Mouse (Mus musculus) ES-CJ7 (cell line): ENCODE measurements around the gene Stpg3.

Experiments used
- DNase-seq: peaks from one replicate; pipeline ENCODE4 v3.0.0; 2011; ENCODE audit warnings: low read depth, low spot score

Stpg3 gene

GRCm38 (mm10) chr2:25180478-25180903 is 33.9 kb downstream of the Stpg3 start, which contains the start of gene Nrarp:
Gene Nrarp (plus strand): TSS chr2:25180758.
- DNase-seq, result peak; percentile 96

- DNase-seq, result no peak
Observed at GRCm38 (mm10) chr2:25179566-25180217, 34.7 kb downstream of the Stpg3 start.

- DNase-seq, result no peak
Observed at GRCm38 (mm10) chr2:25178285-25178972, 36.0 kb downstream of the Stpg3 start.

GRCm38 (mm10) chr2:25177685-25178084 is 36.8 kb downstream of the Stpg3 start:
- no peak for DNase-seq

- no peak for DNase-seq
Observed at GRCm38 (mm10) chr2:25177076-25177475, 37.4 kb downstream of the Stpg3 start.

GRCm38 (mm10) chr2:25176573-25176972 is 37.9 kb downstream of the Stpg3 start:
- no peak for DNase-seq

GRCm38 (mm10) chr2:25175690-25176078 is 38.8 kb downstream of the Stpg3 start:
- DNase-seq, result no peak

- DNase-seq, result no peak
Observed at GRCm38 (mm10) chr2:25174866-25175689, 39.4 kb downstream of the Stpg3 start.

- DNase-seq, result no peak
Observed at GRCm38 (mm10) chr2:25173821-25174220, 40.6 kb downstream of the Stpg3 start.

GRCm38 (mm10) chr2:25172629-25173028 is 41.8 kb downstream of the Stpg3 start:
- no peak for DNase-seq

GRCm38 (mm10) chr2:25171769-25172153 is 42.7 kb downstream of the Stpg3 start:
- no peak for DNase-seq

- no peak for DNase-seq
Observed at GRCm38 (mm10) chr2:25171101-25171768, 43.2 kb downstream of the Stpg3 start.

- no peak for DNase-seq
Observed at GRCm38 (mm10) chr2:25170326-25171100, 43.9 kb downstream of the Stpg3 start.

GRCm38 (mm10) chr2:25169778-25170177 is 44.7 kb downstream of the Stpg3 start:
- no peak for DNase-seq

- DNase-seq, result peak; percentile 38
Observed at GRCm38 (mm10) chr2:25168665-25168978, 45.8 kb downstream of the Stpg3 start.

GRCm38 (mm10) chr2:25167919-25168664 is 46.3 kb downstream of the Stpg3 start:
- DNase-seq, result peak; percentile 49

- DNase-seq, result no peak
Observed at GRCm38 (mm10) chr2:25167481-25167880, 47.0 kb downstream of the Stpg3 start.
